Mouse (Mus musculus) spleen, adult 2 months (tissue): ENCODE measurements around the gene Wwox.

Experiments used
- CTCF ChIP-seq: fragments of 200-500 bp; IDR thresholded peaks from 2 replicates; pipeline ENCODE4 v1.5.1; 2011; ENCODE audit warnings: mild to moderate bottlenecking, inconsistent platforms; ENCODE audit not compliant: insufficient read depth, insufficient read length, insufficient replicate concordance; ENCODE audit errors: extremely low read depth
- POLR2A ChIP-seq: fragments of 200-500 bp; IDR thresholded peaks from 2 replicates; pipeline ENCODE4 v1.6.1; 2011; ENCODE audit warnings: low read depth, low read length, inconsistent platforms

- TF ChIP-seq CTCF (no peak), POLR2A (no peak)
These were observed 565.6 kb downstream of the Wwox start for GRCm38 (mm10) chr8:115005021-115005420.
